Mouse (Mus musculus) brown adipose tissue, adult 24 weeks (tissue): ENCODE results near the gene Gm8251. TPM values are rescaled to one million over a fixed set of nuclear protein-coding genes. Genes with fewer than 3 reads are reported as not detected.

Experiments
- H3K27ac ChIP-seq: fragments of 200-500 bp; replicated peaks from 2 replicates; pipeline ENCODE4 v1.5.1; 2012; ENCODE audit warnings: low read depth, mild to moderate bottlenecking, low read length
- H3K4me1 ChIP-seq: fragments of 200-500 bp; 2 replicates; pipeline ENCODE4 v1.6.1; 2012; ENCODE audit warnings: low read length, mixed read lengths; ENCODE audit not compliant: control insufficient read depth, insufficient read depth, insufficient read length
- H3K4me3 ChIP-seq: fragments of 200-500 bp; 2 replicates; pipeline ENCODE4 v1.5.1; 2012; ENCODE audit warnings: low read depth, mild to moderate bottlenecking, low read length, moderate library complexity; ENCODE audit not compliant: insufficient read depth
- polyA plus RNA-seq: library from polyadenylated mRNA; stranded (reverse); fragments of >200 nt; gene quantifications from 2 replicates; pipeline ENCODE4 v1.2.4, GENCODE M21; 2012; ENCODE audit not compliant: missing spikeins, insufficient read depth, insufficient read length

Gm8251 gene
- polyA plus RNA-seq, 1 experiment = not detected

DNA sequence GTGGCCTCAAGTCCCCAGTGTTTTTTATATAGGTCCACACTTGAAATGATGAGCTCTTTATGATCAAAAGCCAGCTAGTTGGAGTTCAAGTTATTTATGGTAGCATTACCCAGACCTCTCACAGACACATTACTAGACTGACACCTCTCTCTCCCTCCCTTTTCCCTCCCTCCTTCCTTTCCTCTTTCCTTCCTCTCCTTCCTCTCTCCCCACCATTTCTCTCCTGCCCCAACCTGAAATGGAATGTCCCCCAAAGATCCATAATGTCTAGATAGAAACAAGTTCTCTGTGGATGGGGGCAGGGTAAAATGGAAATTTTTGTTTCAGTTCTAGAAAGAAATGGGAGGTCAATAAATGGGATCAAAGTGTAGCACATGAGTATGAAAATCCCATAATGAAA, 41.8 kb downstream of the Gm8251 start, which contains the start of gene Mettl21c:
Mettl21c (minus strand) TSS at position 101 of the 400 bp plus-strand sequence.
- Histone ChIP-seq H3K4me1 (no peaks in the 10 kb centered on the region), H3K27ac (no peak within 1 kb of the TSS), H3K4me3 (no peak within 1 kb of the TSS)

DNA sequence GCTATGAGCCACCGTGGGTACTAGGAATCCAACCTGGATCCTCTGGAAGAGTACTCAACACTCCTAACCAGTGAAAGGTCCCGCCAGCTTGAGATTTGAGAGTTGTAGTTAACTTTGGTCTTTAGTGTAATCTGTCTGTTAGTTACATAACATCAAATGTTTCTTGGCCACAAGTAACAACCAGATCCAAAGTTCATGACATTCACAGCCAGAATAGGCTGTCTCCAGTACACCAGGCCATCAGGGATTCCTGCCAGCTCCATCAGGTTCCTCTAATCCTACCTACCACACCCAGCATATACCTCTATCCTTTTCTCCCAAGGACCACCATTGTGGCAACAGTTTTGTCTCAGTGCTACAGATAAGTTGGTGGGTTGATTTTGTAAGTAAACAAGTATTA, 46.2 kb downstream of the Gm8251 start:
- H3K4me1 ChIP-seq = no peaks in the 10 kb centered on the region
- no peak overlapping the region for H3K27ac ChIP-seq
- no peak overlapping the region for H3K4me3 ChIP-seq

Other genes with a start within 250 kb of the Gm8251 start
- gene Uxs1, start 234.1 kb downstream of the Gm8251 start, polyA plus RNA-seq = 13.2 and 20.7 TPM in 2 replicates
- gene Tpp2, start 128.3 kb downstream of the Gm8251 start, polyA plus RNA-seq = 18.7 and 28.0 TPM in 2 replicates
- gene Mettl21c, start 41.9 kb downstream of the Gm8251 start, polyA plus RNA-seq = 1.3 and 2.1 TPM in 2 replicates
- gene Tex30, start 40.5 kb upstream of the Gm8251 start, polyA plus RNA-seq = 4.4 and 8.5 TPM in 2 replicates
- 2.8 and 4.5 TPM in 2 replicates for gene Kdelc1, start 56.9 kb upstream of the Gm8251 start, polyA plus RNA-seq
- gene Bivm, start 57.0 kb upstream of the Gm8251 start, polyA plus RNA-seq = 10.3 and 21.6 TPM in 2 replicates
- gene Ercc5, start 85.8 kb upstream of the Gm8251 start, polyA plus RNA-seq = 8.8 and 9.8 TPM in 2 replicates
- gene Mettl21e, start 157.0 kb upstream of the Gm8251 start, polyA plus RNA-seq = not detected in 2 replicates